Mouse (Mus musculus) Muller cell, postnatal 12 days (primary cell): ENCODE results near the gene C5ar2.
"Not testable (repeated sequence)": the region's sequence is repeated elsewhere in the genome, so short reads cannot be mapped to it uniquely, and the experiment has no call there.

Experiments used
- DNase-seq: peaks from one replicate; pipeline ENCODE4 v3.0.0-alpha.2; 2015; ENCODE audit errors: inconsistent ontology term

The C5ar2 gene

DNA sequence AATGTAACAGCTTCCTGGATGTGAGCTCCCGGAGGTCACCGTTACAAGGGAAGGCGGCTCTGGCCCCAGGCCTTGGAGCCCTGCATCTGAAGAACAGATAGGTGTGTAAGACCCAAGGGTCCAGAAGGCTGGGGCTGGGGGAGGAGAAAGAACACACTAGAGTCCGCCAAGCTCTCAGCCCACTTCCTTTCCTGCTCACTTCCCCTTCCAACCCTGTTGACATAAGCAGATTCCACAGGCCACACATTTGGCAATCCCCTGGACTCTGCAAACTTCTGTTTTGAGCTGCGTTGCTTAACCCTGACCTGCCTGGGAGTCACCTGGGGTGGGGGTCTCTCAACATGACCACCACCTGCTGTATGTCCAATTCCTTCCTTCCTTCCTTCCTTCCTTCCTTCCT, at the start of gene C5ar2:
C5ar2 (minus strand) TSS at position 88 of the 400 bp plus-strand sequence.
- no peak for DNase-seq

DNA sequence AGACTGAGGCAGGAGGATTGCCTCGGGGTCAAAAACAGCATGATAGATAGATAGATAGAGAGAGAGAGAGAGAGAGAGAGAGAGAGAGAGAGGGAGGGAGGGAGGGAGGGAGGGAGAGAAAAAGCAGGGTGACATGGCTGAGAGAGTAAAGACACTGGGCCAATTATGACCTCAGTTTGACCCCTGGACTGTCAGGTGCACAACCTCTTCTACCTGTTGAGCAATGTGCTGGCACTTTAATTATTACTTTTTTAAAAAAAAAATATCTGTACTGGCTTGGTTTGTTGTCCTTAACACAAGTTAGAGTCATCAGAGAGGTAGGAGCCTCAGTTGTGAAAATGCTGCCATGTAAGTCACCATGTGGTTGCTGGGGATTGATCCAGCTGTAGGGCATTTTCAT, 43.8 kb upstream of the C5ar2 start:
- no peak for DNase-seq

- no peak for DNase-seq
These were observed 43.1 kb upstream of the C5ar2 start for GRCm38 (mm10) chr7:16287016-16287415.

GRCm38 (mm10) chr7:16286026-16286961, 42.3 kb upstream of the C5ar2 start, which contains the start of gene Ccdc9:
Ccdc9 (minus strand) TSS chr7:16286795.
- DNase-seq, result peak; percentile 100

GRCm38 (mm10) chr7:16285450-16286025, 41.6 kb upstream of the C5ar2 start:
- DNase-seq, result peak; percentile 84

DNA sequence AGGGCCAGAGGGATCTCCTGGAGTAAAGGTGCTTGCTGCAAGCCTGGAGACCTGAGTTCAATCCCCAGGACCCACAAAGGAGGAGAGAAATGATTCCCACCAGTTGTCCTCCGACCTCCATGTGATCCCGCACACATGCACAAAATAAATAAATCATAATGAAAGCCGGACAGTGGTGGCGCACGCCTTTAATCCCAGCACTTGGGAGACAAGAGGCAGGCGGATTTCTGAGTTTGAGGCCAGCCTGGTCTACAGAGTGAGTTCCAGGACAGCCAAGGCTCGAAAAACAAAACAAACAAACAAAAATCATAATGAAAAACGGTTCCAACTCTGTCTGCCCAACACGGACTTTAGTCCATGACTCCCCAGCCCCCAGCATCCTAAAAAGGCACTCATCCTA, 41.0 kb upstream of the C5ar2 start:
- no peak for DNase-seq

GRCm38 (mm10) chr7:16284001-16284400, 40.0 kb upstream of the C5ar2 start:
- no peak for DNase-seq

DNA sequence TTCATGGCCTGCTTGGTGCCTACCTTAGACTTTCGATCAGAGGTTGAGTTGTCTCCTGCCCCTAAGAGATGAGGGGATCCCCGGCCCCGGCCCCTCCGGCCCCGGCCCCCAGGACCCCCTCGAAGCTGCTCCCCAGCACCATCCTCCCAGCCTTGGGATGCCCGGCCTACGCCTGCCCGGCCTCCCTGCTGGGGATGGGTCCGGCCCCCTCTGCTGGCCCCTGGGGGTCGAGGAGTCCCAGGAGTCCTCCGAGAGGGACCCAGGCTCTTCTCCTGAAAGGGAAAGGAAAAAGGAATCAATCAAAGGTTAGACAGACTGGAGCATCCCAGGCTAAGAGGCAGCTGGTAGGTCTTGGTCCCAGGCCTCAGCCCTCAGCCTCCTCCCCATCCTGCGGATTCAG, 38.4 kb upstream of the C5ar2 start:
- no peak for DNase-seq

GRCm38 (mm10) chr7:16280721-16281120, 36.8 kb upstream of the C5ar2 start:
- no peak for DNase-seq

- no peak for DNase-seq
These were observed 31.3 kb upstream of the C5ar2 start for GRCm38 (mm10) chr7:16274922-16275890.

GRCm38 (mm10) chr7:16273766-16274140, 29.8 kb upstream of the C5ar2 start:
- no peak for DNase-seq

DNA sequence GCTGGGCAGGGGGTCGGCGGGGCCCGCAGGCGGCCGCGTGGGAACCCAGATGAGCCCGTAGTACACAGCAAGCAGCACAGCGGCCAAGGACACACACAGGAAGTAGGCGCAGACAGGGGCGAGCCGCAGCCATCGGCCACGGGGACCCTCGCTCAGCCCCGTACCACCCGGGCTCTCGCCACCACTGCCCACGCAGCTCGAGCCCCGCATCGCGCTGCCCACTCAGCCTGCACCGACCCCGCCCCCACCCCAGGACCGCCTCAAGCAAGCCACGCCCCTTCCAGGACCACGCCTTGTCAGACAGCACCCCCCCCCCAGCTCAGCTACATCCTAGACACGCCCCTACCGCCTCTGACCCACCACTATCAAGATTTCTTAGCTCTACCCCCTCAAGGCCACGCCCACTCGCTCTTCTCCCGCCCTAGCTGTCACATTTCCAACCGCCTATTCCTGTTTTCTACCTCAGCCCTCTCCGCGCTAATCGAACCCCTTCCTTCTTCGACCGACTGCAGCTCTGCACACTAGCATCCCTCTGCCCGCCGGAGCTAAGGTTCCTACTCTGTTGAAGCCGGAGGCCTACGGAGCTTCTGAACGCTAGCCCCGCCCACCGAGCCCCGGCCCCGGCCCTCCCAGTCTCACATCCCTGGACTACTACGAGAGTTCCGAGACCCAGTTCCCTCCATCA, 29.3 kb upstream of the C5ar2 start, which contains the start of gene Inafm1:
Inafm1 (minus strand) TSS at position 537 of the 685 bp plus-strand sequence.
- DNase-seq, result peak; percentile 96

- peak; percentile 86 for DNase-seq
These were observed 28.7 kb upstream of the C5ar2 start for GRCm38 (mm10) chr7:16272681-16273080.

DNA sequence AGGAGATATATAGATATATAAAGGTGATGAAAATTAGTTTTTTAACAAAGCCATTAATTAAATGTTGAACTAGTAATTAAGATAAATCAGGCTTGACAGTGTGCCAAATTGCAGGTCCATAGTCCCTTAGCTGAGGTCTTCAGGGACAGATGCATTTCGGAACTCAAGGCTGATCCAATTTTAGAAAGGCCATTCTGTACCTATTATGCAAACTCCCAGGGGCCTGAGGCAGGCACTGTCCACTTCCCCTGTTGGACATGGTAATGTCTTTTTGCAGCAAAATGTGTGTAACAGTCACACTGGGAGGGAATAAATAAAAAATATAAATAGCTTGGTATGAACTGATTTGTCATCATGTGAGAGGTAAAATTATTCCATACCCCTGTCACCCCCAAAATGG, 27.2 kb upstream of the C5ar2 start:
- no peak for DNase-seq

DNA sequence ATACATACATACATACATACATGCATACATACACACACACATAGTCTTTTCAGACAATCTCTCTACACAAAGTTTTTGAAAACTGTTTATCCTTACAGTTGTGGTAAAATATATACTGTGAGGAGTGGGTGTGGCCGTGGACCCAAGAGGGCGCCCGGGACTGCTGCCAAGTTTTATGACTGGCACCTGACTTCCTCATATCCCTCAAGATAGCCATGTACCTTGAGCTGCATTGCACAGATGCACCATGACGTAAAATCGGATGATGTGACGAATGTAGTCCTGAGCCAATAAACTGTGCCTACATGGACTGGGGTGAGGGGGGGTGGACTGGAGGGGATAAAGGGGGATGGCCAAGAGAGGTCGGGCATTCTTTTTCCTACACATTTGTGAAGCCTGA, 22.6 kb upstream of the C5ar2 start:
- DNase-seq, result not testable (repeated sequence)

- DNase-seq, result no peak
These were observed 21.9 kb upstream of the C5ar2 start for GRCm38 (mm10) chr7:16265856-16266255.

DNA sequence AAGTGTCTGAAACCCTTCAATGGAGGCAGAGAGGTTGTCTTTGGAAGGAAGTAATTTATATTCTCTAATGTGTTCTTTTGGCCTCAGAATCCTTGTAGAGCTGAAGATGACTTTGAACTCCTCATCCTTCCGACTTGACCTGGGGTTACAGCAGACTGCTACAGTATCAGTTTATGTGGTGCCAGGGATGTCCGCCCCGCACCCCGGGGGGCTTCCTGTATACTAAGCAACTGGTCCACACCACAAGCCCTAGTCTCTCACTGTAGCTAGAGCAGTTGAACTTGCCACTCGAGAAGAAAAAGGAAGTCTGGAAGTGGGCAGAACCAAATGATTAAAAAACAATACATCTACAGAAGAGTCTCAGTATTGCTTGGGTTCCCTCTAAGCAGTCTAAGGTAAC, 19.9 kb upstream of the C5ar2 start:
- DNase-seq, result no peak

- DNase-seq, result peak; percentile 43
These were observed 19.2 kb upstream of the C5ar2 start for GRCm38 (mm10) chr7:16263015-16263787.

- no peak for DNase-seq
These were observed 17.1 kb upstream of the C5ar2 start for GRCm38 (mm10) chr7:16261097-16261496.

GRCm38 (mm10) chr7:16259110-16259590, 15.2 kb upstream of the C5ar2 start, which contains the start of gene C5ar1:
C5ar1 (minus strand) TSS chr7:16259540.
- no peak for DNase-seq
